Mouse (Mus musculus) erythroblast, adult 5-6 weeks (primary cell): ENCODE data around the gene Gcnt4. TPM values are rescaled to one million over a fixed set of nuclear protein-coding genes. Genes with fewer than 3 reads are reported as not detected.

Experiments
- ATAC-seq: replicated peaks from 2 replicates; pipeline ENCODE4 v1.8.0; 2016; ENCODE audit warnings: moderate number of reproducible peaks, mild to moderate bottlenecking, moderate TSS enrichment, inconsistent platforms; ENCODE audit not compliant: poor library complexity, low FRiP score, severe bottlenecking
- total RNA-seq, 2 experiments: library from RNA; stranded (forward) in 1 of 2; stranded (reverse) in 1 of 2; fragments of 150-400 nt in 1 of 2; fragments of 200-764, 138-1000 nt in 1 of 2; gene quantifications; 2 replicates each; pipeline versions ENCODE4 v1.2.3 to v1.2.4; 2015 to 2017; ENCODE audit warnings: low replicate concordance in 2 of 2

Gcnt4 gene
- total RNA-seq, 2 experiments from 2014 or later: not detected

DNA sequence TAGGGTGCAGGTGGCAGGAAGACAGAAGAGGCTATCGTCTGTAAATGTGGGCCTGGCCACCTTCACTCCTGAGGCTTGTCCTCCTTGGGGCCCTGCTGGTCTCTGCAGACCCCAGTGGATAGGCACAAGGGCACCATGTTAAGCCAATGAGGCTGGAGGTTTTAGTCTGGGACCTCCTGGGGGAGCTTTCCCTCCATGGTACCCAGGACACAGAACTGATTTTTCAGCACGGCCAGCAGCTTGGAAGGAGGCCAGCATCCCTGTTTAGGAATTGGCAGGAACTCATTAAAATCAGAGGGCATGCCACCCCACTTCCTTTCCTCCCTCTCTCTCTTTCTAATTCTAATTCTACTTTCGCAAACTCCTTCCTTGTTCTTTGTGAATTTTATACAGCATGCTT lies 19.1 kb downstream of the Gcnt4 start:
- no peak for ATAC-seq

DNA sequence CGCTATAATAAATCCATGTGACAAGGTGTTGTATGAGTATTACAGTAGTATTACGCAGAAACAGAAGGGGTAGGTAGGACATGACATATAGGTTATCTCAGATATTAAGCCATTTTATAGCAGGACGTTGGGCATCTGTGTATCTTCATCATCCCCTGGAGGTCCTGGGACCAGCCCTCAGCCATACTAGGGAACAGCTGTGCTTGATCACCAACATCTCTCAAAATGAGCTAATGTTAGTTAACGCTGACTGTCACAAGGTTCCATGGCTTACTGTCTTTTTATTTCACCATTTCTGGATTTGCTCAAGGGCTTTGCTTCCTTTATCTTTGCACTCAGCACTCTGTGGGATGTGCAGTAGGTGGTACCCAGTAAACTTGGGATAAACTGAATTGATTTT lies 21.3 kb downstream of the Gcnt4 start:
- no peak for ATAC-seq

GRCm38 (mm10) chr13:96947722-96948121 lies 23.2 kb downstream of the Gcnt4 start:
- no peak for ATAC-seq

DNA sequence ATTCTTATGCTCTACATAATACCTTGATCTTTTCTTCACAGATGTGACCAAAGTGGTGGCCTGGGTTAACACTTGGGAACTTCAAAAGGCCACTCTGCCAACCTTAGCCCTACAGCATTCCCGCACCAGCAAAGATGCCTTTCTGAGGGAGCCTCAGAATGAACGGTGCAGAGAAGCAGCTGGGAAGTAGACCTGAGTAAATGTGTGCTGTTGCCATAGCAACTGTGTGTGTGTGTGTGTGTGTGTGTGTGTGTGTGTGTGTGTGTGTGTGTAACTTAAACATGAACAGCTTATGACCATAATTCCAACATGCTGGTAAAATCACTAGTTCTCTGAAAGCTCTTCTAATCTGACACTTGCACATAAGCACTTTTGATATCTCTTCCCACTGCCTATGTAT lies 27.4 kb downstream of the Gcnt4 start:
- ATAC-seq: no peak

DNA sequence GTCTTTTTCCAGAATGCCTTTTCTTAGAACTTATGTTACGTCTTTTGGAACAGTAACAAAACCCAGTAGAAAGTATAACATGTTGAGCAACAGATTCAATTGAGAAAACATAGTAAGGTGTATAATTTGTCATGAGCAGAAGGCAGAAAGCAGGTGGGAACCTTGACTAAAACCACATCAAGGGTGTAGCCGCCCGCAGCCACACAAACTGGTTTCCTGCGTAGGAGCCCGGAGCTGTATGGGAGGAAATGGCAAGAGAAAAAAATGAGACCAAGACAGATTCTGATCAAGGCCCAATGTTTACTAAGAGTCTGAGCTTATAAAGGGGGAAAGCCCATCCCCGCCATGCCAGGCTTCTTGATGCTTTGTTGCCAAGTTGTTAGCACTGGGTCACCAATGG lies 32.0 kb downstream of the Gcnt4 start:
- no peak for ATAC-seq

DNA sequence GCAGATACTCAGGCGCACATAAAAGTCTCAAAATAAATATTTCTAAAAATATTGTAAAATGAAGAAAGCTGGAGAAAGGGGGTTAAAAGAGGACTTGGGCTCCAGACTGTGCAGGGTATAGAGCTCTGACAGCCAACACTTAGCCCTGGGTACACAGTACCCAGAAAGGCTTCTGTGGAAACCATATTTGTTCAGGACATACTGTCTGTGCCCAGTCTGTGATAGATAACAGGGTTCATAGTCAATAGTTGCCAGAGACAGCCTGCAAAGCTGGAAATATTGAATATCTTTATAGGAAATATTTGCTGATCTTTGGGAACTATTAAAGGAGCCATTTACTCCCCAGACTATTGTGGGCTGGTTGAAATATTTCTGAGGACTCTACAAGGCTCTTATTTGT lies 35.5 kb downstream of the Gcnt4 start:
- ATAC-seq: no peak

DNA sequence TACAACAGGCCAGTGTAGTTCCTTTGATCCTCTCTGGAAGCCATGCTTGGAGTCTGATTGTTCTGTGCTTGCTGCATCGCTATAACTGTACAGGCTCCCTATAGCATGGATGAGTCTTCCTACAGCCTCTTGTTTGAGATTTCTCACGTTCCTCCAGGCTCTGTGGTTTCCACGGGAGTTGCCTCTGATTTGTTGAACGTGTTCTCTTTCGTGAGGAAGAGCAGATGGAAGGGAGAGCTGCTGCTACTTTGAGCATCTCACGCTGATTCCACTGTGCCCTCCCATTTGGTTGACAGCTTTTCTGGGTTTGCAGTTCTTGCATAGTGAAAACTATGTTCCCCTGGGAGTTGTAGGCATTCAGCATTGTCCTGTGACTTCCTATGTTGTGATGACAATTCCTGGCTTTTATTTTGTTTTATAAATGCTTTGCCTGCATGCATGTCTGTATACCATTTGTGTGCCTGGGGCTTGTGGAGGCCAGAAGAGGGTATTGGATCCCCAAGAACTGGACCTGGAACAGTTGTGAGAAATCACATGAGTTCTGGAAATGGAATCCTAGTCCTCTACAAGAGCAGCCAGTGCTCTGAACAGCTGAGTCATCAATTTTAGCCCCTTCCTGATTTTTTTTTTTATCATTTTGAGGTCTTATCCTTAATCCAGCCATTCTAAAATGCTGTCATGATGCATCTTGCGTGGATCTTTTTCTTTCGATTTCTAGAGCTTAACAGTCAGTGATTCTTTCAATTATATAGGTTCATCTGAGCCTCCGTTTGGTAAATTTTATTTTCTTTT lies 37.1 kb downstream of the Gcnt4 start:
- no peak for ATAC-seq

GRCm38 (mm10) chr13:96962801-96963200 lies 38.3 kb downstream of the Gcnt4 start:
- no peak for ATAC-seq

GRCm38 (mm10) chr13:96964981-96965380 lies 40.5 kb downstream of the Gcnt4 start:
- no peak for ATAC-seq

GRCm38 (mm10) chr13:96966210-96967089 lies 42.0 kb downstream of the Gcnt4 start:
- ATAC-seq: peak; percentile 60

- no peak for ATAC-seq
Measured at GRCm38 (mm10) chr13:96967091-96967490, 42.6 kb downstream of the Gcnt4 start.

DNA sequence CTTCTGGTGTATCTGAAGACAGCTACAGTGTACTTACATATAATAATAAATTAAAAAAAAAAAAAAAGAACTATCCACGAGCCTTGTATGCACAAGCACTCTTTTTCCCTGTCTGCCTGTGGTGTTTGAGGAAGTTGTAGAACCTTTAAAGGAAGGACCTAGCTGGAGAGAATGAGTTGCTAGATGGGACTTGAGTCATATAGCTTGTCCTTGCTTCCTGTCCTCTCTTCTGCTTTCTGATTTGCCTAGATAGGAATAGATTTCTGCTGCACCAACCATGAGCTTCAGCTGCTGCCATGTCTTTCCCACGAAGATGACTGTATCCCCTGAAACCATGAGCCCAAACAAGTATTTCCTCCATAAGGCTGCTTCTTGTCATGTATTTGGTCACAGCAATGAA lies 43.3 kb downstream of the Gcnt4 start:
- ATAC-seq: no peak

- ATAC-seq: no peak
Measured at GRCm38 (mm10) chr13:96971076-96971475, 46.6 kb downstream of the Gcnt4 start.

DNA sequence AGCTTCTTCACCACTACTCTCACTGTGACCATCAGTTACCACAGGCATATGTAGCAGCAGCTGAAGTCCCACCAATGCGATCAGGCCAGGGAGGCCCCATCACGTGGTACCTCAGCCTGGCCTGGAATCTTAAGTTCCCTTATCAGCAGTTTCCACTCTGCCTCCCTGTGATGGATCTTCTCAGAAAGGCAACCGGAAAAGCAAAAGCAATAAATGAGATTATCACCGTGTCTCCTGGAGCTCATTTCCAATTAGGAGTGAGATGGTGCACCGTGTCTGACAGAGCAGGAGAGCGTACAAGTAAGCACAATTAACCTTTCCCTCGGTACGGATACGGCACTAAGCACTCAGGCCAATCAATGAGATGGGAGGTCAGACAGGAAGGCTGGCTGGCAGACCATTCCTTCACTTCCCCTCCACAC lies 47.4 kb downstream of the Gcnt4 start:
- peak; percentile 70; the same call in 1 of the 2 replicates for ATAC-seq

GRCm38 (mm10) chr13:96973318-96973717 lies 48.8 kb downstream of the Gcnt4 start:
- no peak for ATAC-seq

GRCm38 (mm10) chr13:96976986-96977595 lies 52.6 kb downstream of the Gcnt4 start:
- ATAC-seq: no peak

- no peak for ATAC-seq
Measured at GRCm38 (mm10) chr13:96980561-96980960, 56.1 kb downstream of the Gcnt4 start.

DNA sequence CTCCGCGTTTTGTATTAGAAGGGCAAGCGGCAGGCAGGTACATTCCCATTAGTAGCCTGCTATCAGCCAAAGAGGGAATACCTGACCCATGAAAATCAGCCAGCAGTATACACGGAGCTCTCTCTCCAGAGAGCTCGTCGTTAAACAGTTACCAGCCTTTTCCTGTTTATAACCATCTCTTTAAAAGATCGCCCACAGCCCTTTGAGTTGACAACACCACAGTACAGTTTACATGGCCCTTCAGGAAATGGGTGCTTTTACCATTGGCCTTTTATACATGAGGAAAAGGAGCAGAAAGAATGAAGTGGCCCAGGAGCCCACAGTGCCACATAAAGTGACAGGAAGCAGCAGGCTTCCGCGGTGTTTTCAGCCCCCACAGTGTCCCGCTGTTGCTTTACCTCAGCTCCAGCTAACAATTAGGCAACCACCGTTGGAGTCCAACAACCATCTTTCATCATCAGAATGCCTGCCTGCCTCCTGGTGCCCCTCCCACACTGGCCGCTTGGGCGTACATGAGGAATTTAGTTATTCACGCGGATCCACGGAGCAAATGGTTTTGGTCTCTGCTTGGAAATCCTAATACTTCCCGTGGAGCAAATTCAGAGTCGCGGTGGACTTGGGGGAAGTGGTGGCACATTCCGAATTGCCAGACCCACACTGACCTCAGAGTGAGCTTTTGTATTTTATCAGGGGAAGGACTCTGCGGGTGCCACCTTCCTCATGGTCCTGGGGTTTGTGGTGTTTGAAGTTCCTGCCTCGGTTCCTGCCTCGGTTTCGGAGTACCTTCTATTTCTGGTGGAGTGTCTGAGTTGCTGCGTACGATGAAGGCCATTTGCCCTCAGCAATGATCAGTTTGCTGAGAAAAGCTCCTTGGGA lies 59.0 kb downstream of the Gcnt4 start:
- ATAC-seq: no peak

DNA sequence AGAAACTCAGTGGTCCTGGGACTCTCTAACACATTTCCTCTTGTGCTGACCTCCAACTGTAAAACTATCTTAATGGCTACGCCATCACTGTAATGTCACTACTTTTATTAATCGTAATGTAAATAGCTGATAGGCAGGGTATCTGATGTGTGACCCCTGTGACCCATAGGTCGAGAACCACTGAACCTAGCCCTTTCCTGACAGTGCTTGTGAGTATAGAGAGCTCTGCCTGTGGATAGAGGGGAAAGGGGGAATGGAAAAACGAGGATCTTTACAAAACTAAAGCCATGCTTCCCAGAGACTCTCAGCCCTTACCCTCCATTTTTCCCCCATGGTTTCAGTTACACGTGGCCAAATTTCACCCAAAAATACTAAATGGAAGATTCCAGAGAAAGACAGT lies 60.2 kb downstream of the Gcnt4 start:
- no peak for ATAC-seq
